Mouse (Mus musculus) liver, postnatal 0 days (tissue): Measurements from ENCODE around the gene Myo3b.

Experiments
- CTCF ChIP-seq: sonication (generic); IDR thresholded peaks from 2 replicates; pipeline ENCODE4 v1.5.1; 2016; ENCODE audit warnings: antibody characterized with exemption, low read depth
- EP300 ChIP-seq: IDR thresholded peaks from 2 replicates; pipeline ENCODE4 v1.6.1; 2016; ENCODE audit warnings: antibody characterized with exemption, low read depth, mild to moderate bottlenecking

DNA sequence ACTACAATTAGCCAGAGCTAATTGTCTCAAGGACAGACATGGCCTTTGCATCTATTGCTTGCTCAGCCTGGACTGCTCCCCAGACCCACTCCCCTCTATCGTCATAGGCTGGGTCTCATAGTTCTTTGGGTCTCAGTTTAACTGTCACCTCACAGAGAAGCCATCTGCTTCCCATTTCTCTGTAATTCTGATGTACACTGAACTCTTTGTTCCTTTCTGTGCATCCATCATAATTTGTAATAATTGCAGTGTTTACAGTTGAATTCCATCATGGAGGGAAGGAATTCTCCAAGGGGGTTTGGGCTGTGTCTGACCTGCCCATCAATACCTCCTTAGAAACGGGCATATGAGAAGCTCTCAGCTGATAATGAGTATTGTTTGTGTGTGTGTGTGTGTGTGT, 365.4 kb downstream of the Myo3b start:
- TF ChIP-seq CTCF (no peak), EP300 (no peak)
